Mouse (Mus musculus): ENCODE results near the gene Art2b.

- TF ChIP-seq ZNF384 (IDR thresholded peaks at IDR 0.05; ENCODE audit: low read depth, low read length) = no peak
- no peak for TF ChIP-seq MAFK (IDR thresholded peaks at IDR 0.05; ENCODE audit: insufficient read depth, low read depth, low read length)
Observed at GRCm38 (mm10) chr7:101582012-101582411, 3.4 kb downstream of the Art2b start.
